Mouse (Mus musculus): ENCODE measurements around the gene Tmed11. TPM values are rescaled to one million over a fixed set of nuclear protein-coding genes. Genes with fewer than 3 reads are reported as not detected.
"Not testable (repeated sequence)": the region's sequence is repeated elsewhere in the genome, so short reads cannot be mapped to it uniquely, and the experiment has no call there.

Gene Tmed11
- polyA plus RNA-seq (2016; fragmentation: Nextera tagmentation; extraction: Ambion mirVana): not detected in 2 replicates

GRCm38 (mm10) chr5:108795263-108795662 is at the start of gene Tmed11:
Tmed11 (minus strand) TSS chr5:108795363.
- H3K4me1 ChIP-seq; H3K27me3 ChIP-seq (ENCODE audit: low read depth, poor library complexity, severe bottlenecking); H3K36me3 ChIP-seq; H3K9me3 ChIP-seq (replicated peaks); H3K27ac ChIP-seq; H3K4me3 ChIP-seq; DNase-seq (ENCODE audit: low spot score): not testable (repeated sequence)
- WGBS: 71% methylated on average over 2 of the region's 2 CpGs

- Histone ChIP-seq H3K36me3 (no peaks in the 10 kb centered on the region), H3K27me3 (ENCODE audit: low read depth, poor library complexity, severe bottlenecking) (no peaks in the 10 kb centered on the region), H3K27ac (no peak overlapping the region), H3K9me3 (replicated peaks) (no peaks in the 10 kb centered on the region), H3K4me3 (no peak overlapping the region), H3K4me1 (no peaks in the 10 kb centered on the region)
- WGBS: 66% methylated on average over 1 of the region's 1 CpGs
- peak; percentile 31 for DNase-seq (ENCODE audit: low spot score)
Measured at GRCm38 (mm10) chr5:108836156-108836555, 41.0 kb upstream of the Tmed11 start.

- no peak for DNase-seq (ENCODE audit: low spot score)
- Histone ChIP-seq H3K36me3 (no peaks in the 10 kb centered on the region), H3K4me1 (no peaks in the 10 kb centered on the region), H3K4me3 (no peak overlapping the region), H3K9me3 (replicated peaks) (no peaks in the 10 kb centered on the region), H3K27me3 (ENCODE audit: low read depth, poor library complexity, severe bottlenecking) (no peaks in the 10 kb centered on the region), H3K27ac (no peak overlapping the region)
- 94% methylated on average over 2 of the region's 2 CpGs for WGBS
Measured at GRCm38 (mm10) chr5:108823276-108823675, 28.1 kb upstream of the Tmed11 start.

GRCm38 (mm10) chr5:108808750-108809149 is 13.6 kb upstream of the Tmed11 start, which contains the start of gene Vmn2r8:
Vmn2r8 (minus strand) TSS chr5:108808850.
- not testable (repeated sequence) for H3K4me3 ChIP-seq; DNase-seq (ENCODE audit: low spot score); H3K27ac ChIP-seq; H3K4me1 ChIP-seq; H3K36me3 ChIP-seq; H3K27me3 ChIP-seq (ENCODE audit: low read depth, poor library complexity, severe bottlenecking); H3K9me3 ChIP-seq (replicated peaks)
- WGBS: 74% methylated on average over 2 of the region's 2 CpGs

GRCm38 (mm10) chr5:108803646-108804045 is 8.5 kb upstream of the Tmed11 start:
- DNase-seq (ENCODE audit: low spot score): no peak
- no peaks in the 10 kb centered on the region for H3K27me3 ChIP-seq (ENCODE audit: low read depth, poor library complexity, severe bottlenecking)
- H3K27ac ChIP-seq: no peak overlapping the region
- H3K4me3 ChIP-seq: no peak overlapping the region
- H3K4me1 ChIP-seq: no peaks in the 10 kb centered on the region
- no peaks in the 10 kb centered on the region for H3K9me3 ChIP-seq (replicated peaks)
- 38% methylated on average over 1 of the region's 1 CpGs for WGBS
- no peaks in the 10 kb centered on the region for H3K36me3 ChIP-seq

- H3K27ac ChIP-seq; H3K36me3 ChIP-seq; H3K27me3 ChIP-seq (ENCODE audit: low read depth, poor library complexity, severe bottlenecking); H3K4me1 ChIP-seq; H3K9me3 ChIP-seq (replicated peaks); H3K4me3 ChIP-seq: not testable (repeated sequence)
- DNase-seq (ENCODE audit: low spot score): peak; percentile 33
- WGBS: 32% methylated on average over 1 of the region's 1 CpGs
Measured at GRCm38 (mm10) chr5:108790385-108790784, 4.8 kb downstream of the Tmed11 start.

GRCm38 (mm10) chr5:108774630-108775306 is 20.4 kb downstream of the Tmed11 start, which contains the start of gene Rnf212:
Rnf212 (minus strand) TSS chr5:108774982.
- no peak within 1 kb of the TSS for H3K27ac ChIP-seq
- H3K4me3 ChIP-seq: no peak within 1 kb of the TSS
- H3K9me3 ChIP-seq (replicated peaks): no peaks in the 10 kb centered on the region
- no peaks in the 10 kb centered on the region for H3K36me3 ChIP-seq
- no peaks in the 10 kb centered on the region for H3K4me1 ChIP-seq
- no peaks in the 10 kb centered on the region for H3K27me3 ChIP-seq (ENCODE audit: low read depth, poor library complexity, severe bottlenecking)
- 72% methylated on average over 40 of the region's 40 CpGs for WGBS
- DNase-seq (ENCODE audit: low spot score): no peak

GRCm38 (mm10) chr5:108760002-108760401 is 35.2 kb downstream of the Tmed11 start:
- no peak overlapping the region for H3K4me3 ChIP-seq
- no peaks in the 10 kb centered on the region for H3K36me3 ChIP-seq
- 96% methylated on average over 2 of the region's 2 CpGs for WGBS
- H3K9me3 ChIP-seq (replicated peaks): no peaks in the 10 kb centered on the region
- H3K27ac ChIP-seq: no peak overlapping the region
- H3K4me1 ChIP-seq: no peaks in the 10 kb centered on the region
- H3K27me3 ChIP-seq (ENCODE audit: low read depth, poor library complexity, severe bottlenecking): no peaks in the 10 kb centered on the region
- DNase-seq (ENCODE audit: low spot score): no peak

GRCm38 (mm10) chr5:108758396-108758795 is 36.8 kb downstream of the Tmed11 start:
- Histone ChIP-seq H3K27me3 (ENCODE audit: low read depth, poor library complexity, severe bottlenecking) (no peaks in the 10 kb centered on the region), H3K4me3 (no peak overlapping the region), H3K36me3 (no peaks in the 10 kb centered on the region), H3K9me3 (replicated peaks) (no peaks in the 10 kb centered on the region), H3K4me1 (no peaks in the 10 kb centered on the region), H3K27ac (no peak overlapping the region)
- no peak for DNase-seq (ENCODE audit: low spot score)
- 53% methylated on average over 3 of the region's 3 CpGs for WGBS

GRCm38 (mm10) chr5:108751258-108751657 is 43.9 kb downstream of the Tmed11 start:
- DNase-seq (ENCODE audit: low spot score); H3K27me3 ChIP-seq (ENCODE audit: low read depth, poor library complexity, severe bottlenecking); H3K27ac ChIP-seq; H3K36me3 ChIP-seq; H3K4me3 ChIP-seq; H3K9me3 ChIP-seq (replicated peaks); H3K4me1 ChIP-seq: not testable (repeated sequence)
- WGBS: 89% methylated on average over 4 of the region's 4 CpGs

- H3K36me3 ChIP-seq: no peaks in the 10 kb centered on the region
- no peak overlapping the region for H3K4me3 ChIP-seq
- H3K27ac ChIP-seq: no peak overlapping the region
- no peak for DNase-seq (ENCODE audit: low spot score)
- no peaks in the 10 kb centered on the region for H3K27me3 ChIP-seq (ENCODE audit: low read depth, poor library complexity, severe bottlenecking)
- H3K9me3 ChIP-seq (replicated peaks): no peaks in the 10 kb centered on the region
- WGBS: 81% methylated on average over 5 of the region's 5 CpGs
- no peaks in the 10 kb centered on the region for H3K4me1 ChIP-seq
Measured at GRCm38 (mm10) chr5:108750328-108751210, 44.6 kb downstream of the Tmed11 start.

GRCm38 (mm10) chr5:108744629-108745028 is 50.5 kb downstream of the Tmed11 start:
- Histone ChIP-seq H3K36me3 (no peaks in the 10 kb centered on the region), H3K4me3 (no peak overlapping the region), H3K27me3 (ENCODE audit: low read depth, poor library complexity, severe bottlenecking) (no peaks in the 10 kb centered on the region), H3K4me1 (no peaks in the 10 kb centered on the region), H3K27ac (no peak overlapping the region), H3K9me3 (replicated peaks) (no peaks in the 10 kb centered on the region)
- no peak for DNase-seq (ENCODE audit: low spot score)
- 85% methylated on average over 3 of the region's 3 CpGs for WGBS

GRCm38 (mm10) chr5:108743856-108744255 is 51.3 kb downstream of the Tmed11 start:
- WGBS: 66% methylated on average over 2 of the region's 2 CpGs
- Histone ChIP-seq H3K27me3 (ENCODE audit: low read depth, poor library complexity, severe bottlenecking) (no peaks in the 10 kb centered on the region), H3K36me3 (no peaks in the 10 kb centered on the region), H3K4me3 (no peak overlapping the region), H3K27ac (no peak overlapping the region), H3K9me3 (replicated peaks) (no peaks in the 10 kb centered on the region), H3K4me1 (no peaks in the 10 kb centered on the region)
- DNase-seq (ENCODE audit: low spot score): no peak

Data from limb, embryonic 10.5 days (tissue).